Mouse (Mus musculus): ENCODE measurements around the gene Ogfod2.

Ogfod2 gene

GRCm38 (mm10) chr5:124159453-124159852 is 47.4 kb downstream of the Ogfod2 start:
- DNase-seq, result no peak

DNA sequence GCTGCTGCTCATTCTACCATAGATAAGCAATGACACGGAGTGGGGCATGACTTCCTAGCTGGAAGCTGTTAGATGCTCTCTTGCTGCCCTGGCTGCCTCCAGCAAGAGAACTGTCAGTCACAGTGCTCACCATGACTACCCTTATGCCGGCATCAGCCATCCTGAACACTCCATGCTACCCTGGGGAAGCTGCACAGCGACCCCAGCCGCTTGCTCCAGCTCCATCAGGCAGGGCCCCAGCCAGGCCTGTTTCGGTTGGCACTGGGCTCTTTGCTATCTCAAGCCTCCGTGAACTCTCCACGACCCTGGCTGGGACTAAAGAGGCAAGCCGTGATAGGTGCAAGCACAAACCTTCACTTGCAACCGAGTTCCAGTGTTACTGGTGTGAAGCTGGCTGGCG is 49.7 kb downstream of the Ogfod2 start:
- no peak for DNase-seq

- DNase-seq, result peak; percentile 71 to 79
These were observed 50.5 kb downstream of the Ogfod2 start for GRCm38 (mm10) chr5:124162577-124162976.

DNA sequence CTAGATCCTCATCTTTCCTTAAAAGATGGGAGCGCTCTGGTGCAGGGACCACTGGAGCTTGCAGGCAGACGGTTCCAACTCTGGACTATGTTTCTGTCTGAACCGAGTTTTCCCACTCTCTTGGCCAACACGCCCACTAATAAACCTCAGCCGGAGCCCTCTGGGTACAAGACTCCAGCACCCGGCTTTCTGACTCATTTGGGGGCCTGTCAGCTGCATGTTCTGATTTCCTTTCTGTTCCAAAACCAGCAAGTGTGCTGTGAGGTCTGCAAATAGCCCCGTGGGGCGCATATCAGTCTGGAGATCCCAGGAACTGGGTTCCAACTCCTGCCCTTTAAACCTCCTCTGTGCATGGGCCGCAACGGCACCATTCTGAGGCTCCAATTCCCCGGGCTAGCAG is 51.3 kb downstream of the Ogfod2 start:
- no peak for DNase-seq

All from lung, adult 18-20 months (tissue).